Mouse (Mus musculus) liver, adult 2 months (tissue): ENCODE measurements around the gene Rarres1. TPM values are rescaled to one million over a fixed set of nuclear protein-coding genes. Genes with fewer than 3 reads are reported as not detected.

Experiments used
- DNase-seq: peaks from one replicate; pipeline ENCODE4 v3.0.0-alpha.2; 2011; ENCODE audit warnings: low read depth, low spot score; ENCODE audit errors: extremely low read depth
- H3K27ac ChIP-seq: fragments of 200-500 bp; replicated peaks from 2 replicates; pipeline ENCODE4 v1.5.1; 2012; ENCODE audit warnings: low read depth, mild to moderate bottlenecking, control low read depth, inconsistent platforms, low read length; ENCODE audit not compliant: insufficient read depth
- H3K27me3 ChIP-seq: fragments of 200-500 bp; 2 replicates; pipeline ENCODE4 v1.6.1; 2012; ENCODE audit warnings: mild to moderate bottlenecking, moderate library complexity, low read length, inconsistent platforms; ENCODE audit not compliant: control insufficient read depth, insufficient read depth
- H3K36me3 ChIP-seq: fragments of 200-500 bp; 2 replicates; pipeline ENCODE4 v1.6.1; 2012; ENCODE audit warnings: low read length, inconsistent platforms; ENCODE audit not compliant: control insufficient read depth, insufficient read depth
- H3K4me1 ChIP-seq: fragments of 200-500 bp; 2 replicates; pipeline ENCODE4 v1.6.1; 2011; ENCODE audit warnings: low read length; ENCODE audit not compliant: control insufficient read depth, insufficient read depth
- H3K4me3 ChIP-seq: fragments of 200-500 bp; 2 replicates; pipeline ENCODE4 v1.5.1; 2011; ENCODE audit warnings: low read depth, mild to moderate bottlenecking, control low read depth, low read length, moderate library complexity; ENCODE audit not compliant: insufficient read depth
- H3K79me2 ChIP-seq: fragments of 200-500 bp; 2 replicates; pipeline ENCODE4 v1.6.1; 2012; ENCODE audit warnings: inconsistent platforms, mild to moderate bottlenecking, low read length, moderate library complexity; ENCODE audit not compliant: control insufficient read depth, insufficient read depth
- H3K9ac ChIP-seq: fragments of 200-500 bp; 2 replicates; pipeline ENCODE4 v1.6.1; 2012; ENCODE audit warnings: low read depth, mild to moderate bottlenecking, control low read depth, inconsistent platforms, low read length
- CTCF ChIP-seq: fragments of 200-500 bp; IDR thresholded peaks from 2 replicates; pipeline ENCODE4 v1.5.1; 2011; ENCODE audit warnings: low read depth, low read length, control low read depth
- POLR2A ChIP-seq: fragments of 200-500 bp; IDR thresholded peaks from 2 replicates; pipeline ENCODE4 v1.6.1; 2011; ENCODE audit warnings: low read length, control low read depth; ENCODE audit not compliant: insufficient read depth; ENCODE audit errors: extremely low read depth
- WGBS: fragments of 180-500 bp; shearing (Covaris S2); methylation state at CpG from one replicate; pipeline ENCODE4 v1.1.7; 2018; 5-methylcytosine and 5-hydroxymethylcytosine counted together
- polyA plus RNA-seq: library from polyadenylated mRNA; depleted of rRNA; stranded (reverse); fragments of >200 nt; gene quantifications from 2 replicates; pipeline ENCODE4 v1.2.3, GENCODE M21; 2012
- total RNA-seq: library from RNA; depleted of rRNA; stranded (reverse); fragments of >200 nt; gene quantifications from 2 replicates; pipeline ENCODE4 v1.2.3, GENCODE M21; 2014

The Rarres1 gene
- total and polyA plus RNA-seq, 2 experiments: 47.9 to 62.7 TPM

GRCm38 (mm10) chr3:67520568-67521143 is 5.3 kb upstream of the Rarres1 start:
- Histone ChIP-seq H3K9ac (no peak overlapping the region), H3K4me3 (no peak overlapping the region), H3K27ac (no peak overlapping the region), H3K27me3 (no peaks in the 10 kb centered on the region), H3K4me1 (peaks cover 7% of the 10 kb centered on the region; the same call in 1 of the 2 replicates), H3K79me2 (no peaks in the 10 kb centered on the region), H3K36me3 (no peaks in the 10 kb centered on the region)
- 93% methylated on average over 5 of the region's 5 CpGs for WGBS
- TF ChIP-seq CTCF: no peak
- no peak for TF ChIP-seq POLR2A
- DNase-seq: no peak

- H3K27me3 ChIP-seq: no peaks in the 10 kb centered on the region
- peak overlapping the region; percentile 89 for H3K9ac ChIP-seq
- peak overlapping the region; percentile 71 for H3K4me3 ChIP-seq
- peaks cover 7% of the 10 kb centered on the region; the same call in 1 of the 2 replicates for H3K79me2 ChIP-seq
- WGBS: 2% methylated on average over 40 of the region's 40 CpGs
- TF ChIP-seq POLR2A: no peak
- TF ChIP-seq CTCF: no peak
- H3K4me1 ChIP-seq: no peaks in the 10 kb centered on the region; the same call in 1 of the 2 replicates
- DNase-seq: peak; percentile 52
- peak overlapping the region; percentile 50 for H3K27ac ChIP-seq
- H3K36me3 ChIP-seq: no peaks in the 10 kb centered on the region
Observed at GRCm38 (mm10) chr3:67514801-67515273, 486 bp downstream of the Rarres1 start.

GRCm38 (mm10) chr3:67512807-67513206 is 2.5 kb downstream of the Rarres1 start:
- Histone ChIP-seq H3K9ac (no peak overlapping the region), H3K4me3 (no peak overlapping the region), H3K4me1 (no peaks in the 10 kb centered on the region; the same call in 1 of the 2 replicates), H3K36me3 (no peaks in the 10 kb centered on the region), H3K79me2 (peaks cover 7% of the 10 kb centered on the region; the same call in 1 of the 2 replicates), H3K27ac (no peak overlapping the region), H3K27me3 (no peaks in the 10 kb centered on the region)
- peak; percentile 71 for DNase-seq
- WGBS: 1% methylated on average over 5 of the region's 5 CpGs
- no peak for TF ChIP-seq POLR2A
- TF ChIP-seq CTCF: peak; percentile 52

GRCm38 (mm10) chr3:67508216-67508892 is 7.0 kb downstream of the Rarres1 start:
- H3K79me2 ChIP-seq: peaks cover 11% of the 10 kb centered on the region
- no peak for TF ChIP-seq POLR2A
- TF ChIP-seq CTCF: no peak
- H3K36me3 ChIP-seq: no peaks in the 10 kb centered on the region
- H3K9ac ChIP-seq: no peak overlapping the region
- DNase-seq: no peak
- H3K4me1 ChIP-seq: no peaks in the 10 kb centered on the region; the same call in 1 of the 2 replicates
- 90% methylated on average over 10 of the region's 10 CpGs for WGBS
- H3K27me3 ChIP-seq: no peaks in the 10 kb centered on the region
- no peak overlapping the region for H3K4me3 ChIP-seq
- H3K27ac ChIP-seq: no peak overlapping the region

- Histone ChIP-seq H3K27me3 (no peaks in the 10 kb centered on the region), H3K9ac (no peak overlapping the region), H3K4me1 (no peaks in the 10 kb centered on the region), H3K27ac (no peak overlapping the region), H3K36me3 (no peaks in the 10 kb centered on the region; the same call in 1 of the 2 replicates), H3K79me2 (peaks cover 5% of the 10 kb centered on the region), H3K4me3 (no peak overlapping the region)
- WGBS: 86% methylated on average over 2 of the region's 2 CpGs
- TF ChIP-seq CTCF: no peak
- TF ChIP-seq POLR2A: no peak
- DNase-seq: no peak
Observed at GRCm38 (mm10) chr3:67505286-67505685, 10.0 kb downstream of the Rarres1 start.
